Mouse (Mus musculus): ENCODE results near the gene Clstn1.

Gene Clstn1

GRCm38 (mm10) chr4:149661967-149662589 is 75.8 kb downstream of the Clstn1 start:
- CTCF ChIA-PET: interaction anchor here in 1 of 4 experiments (1.3 to 2.2 kb wide), 2 partner anchors 8 to 11 kb away, joined by 3 to 6 read pairs; no protein-coding TSS in a partner anchor

GRCm38 (mm10) chr4:149663849-149664503 is 77.7 kb downstream of the Clstn1 start:
- POLR2A ChIA-PET: interaction anchor here (0.6 to 1.5 kb wide), 6 partner anchors 13 to 321 kb away, joined by 3 to 7 read pairs (median 4); no protein-coding TSS in a partner anchor

More at GRCm38 (mm10) chr4:149661967-149662589, 75.8 kb downstream of the Clstn1 start:
- POLR2A ChIA-PET: interaction anchor here in 1 of 4 experiments (1.7 kb wide), 1 partner anchor 9 kb away, joined by 5 read pairs; no protein-coding TSS in a partner anchor

GRCm38 (mm10) chr4:149665016-149665691 is 78.9 kb downstream of the Clstn1 start:
- ChIA-PET POLR2A (interaction anchor here (0.6 to 1.5 kb wide), 5 partner anchors 38 to 384 kb away, joined by 3 to 6 read pairs (median 3); no protein-coding TSS in a partner anchor), CTCF (interaction anchor here in 1 of 4 experiments (0.7 to 1.9 kb wide), 2 partner anchors 11 to 494 kb away, joined by 3 to 6 read pairs; no protein-coding TSS in a partner anchor)

More at GRCm38 (mm10) chr4:149663849-149664503, 77.7 kb downstream of the Clstn1 start:
- CTCF ChIA-PET: interaction anchor here in 1 of 4 experiments (0.9 to 2.2 kb wide), 3 partner anchors 10 to 25 kb away, joined by 3 to 6 read pairs (median 6); no protein-coding TSS in a partner anchor

- ChIA-PET POLR2A (interaction anchor here in 2 of 4 experiments (0.6 to 1.5 kb wide), 3 partner anchors 37 to 384 kb away, joined by 3 to 6 read pairs (median 3); no protein-coding TSS in a partner anchor), CTCF (no interaction called here)
These were observed 79.4 kb downstream of the Clstn1 start for GRCm38 (mm10) chr4:149665692-149666090.

- POLR2A ChIA-PET: interaction anchor here in 3 of 4 experiments (0.6 to 1.7 kb wide), 8 partner anchors 9 to 128 kb away, joined by 3 to 7 read pairs (median 3); no protein-coding TSS in a partner anchor
These were observed 84.9 kb downstream of the Clstn1 start for GRCm38 (mm10) chr4:149671175-149671574.

GRCm38 (mm10) chr4:149672747-149673146 is 86.5 kb downstream of the Clstn1 start:
- POLR2A ChIA-PET: interaction anchor here in 2 of 4 experiments (1.3 to 2.4 kb wide), 3 partner anchors 13 to 65 kb away, joined by 3 to 10 read pairs (median 4); no protein-coding TSS in a partner anchor
- CTCF ChIA-PET: interaction anchor here in 3 of 4 experiments (0.6 to 2.2 kb wide), 6 partner anchors 18 to 214 kb away, joined by 3 to 10 read pairs (median 4); no protein-coding TSS in a partner anchor

More at GRCm38 (mm10) chr4:149671175-149671574, 84.9 kb downstream of the Clstn1 start:
- CTCF ChIA-PET: interaction anchor here in 3 of 4 experiments (0.5 to 2.2 kb wide), 9 partner anchors 17 to 1100 kb away, joined by 3 to 10 read pairs (median 3); no protein-coding TSS in a partner anchor

- POLR2A ChIA-PET: interaction anchor here in 2 of 4 experiments (0.7 to 1.3 kb wide), 4 partner anchors 15 to 90 kb away, joined by 3 to 13 read pairs (median 4); partner anchors contain the start of gene Pik3cd (in 1 of the 2)
These were observed 88.6 kb downstream of the Clstn1 start for GRCm38 (mm10) chr4:149674814-149675377.

GRCm38 (mm10) chr4:149675378-149676261 is 89.4 kb downstream of the Clstn1 start:
- CTCF ChIA-PET: interaction anchor here in 2 of 4 experiments (0.7 to 1.6 kb wide), 3 partner anchors 15 to 166 kb away, joined by 3 to 5 read pairs (median 3); no protein-coding TSS in a partner anchor
- POLR2A ChIA-PET: interaction anchor here in 2 of 4 experiments (0.7 to 1.3 kb wide), 4 partner anchors 16 to 89 kb away, joined by 3 to 13 read pairs (median 4); partner anchors contain the start of gene Pik3cd (in 1 of the 2)

More at GRCm38 (mm10) chr4:149674814-149675377, 88.6 kb downstream of the Clstn1 start:
- CTCF ChIA-PET: interaction anchor here in 2 of 4 experiments (0.5 to 1.6 kb wide), 4 partner anchors 15 to 507 kb away, joined by 3 to 5 read pairs (median 3); no protein-coding TSS in a partner anchor

- ChIA-PET CTCF (interaction anchor here in 2 of 4 experiments (0.6 to 1.3 kb wide), 5 partner anchors 23 to 997 kb away, joined by 3 to 8 read pairs (median 4); no protein-coding TSS in a partner anchor), POLR2A (interaction anchor here in 1 of 4 experiments (1.6 kb wide), 1 partner anchor 12 kb away, joined by 5 read pairs; no protein-coding TSS in a partner anchor)
These were observed 91.7 kb downstream of the Clstn1 start for GRCm38 (mm10) chr4:149678006-149678405.

- CTCF ChIA-PET: interaction anchor here in 1 of 4 experiments (1.3 kb wide), 1 partner anchor 25 kb away, joined by 4 read pairs; no protein-coding TSS in a partner anchor
- POLR2A ChIA-PET: interaction anchor here in 1 of 4 experiments (1.4 to 1.9 kb wide), 3 partner anchors 11 to 28 kb away, joined by 3 to 6 read pairs (median 5); no protein-coding TSS in a partner anchor
These were observed 92.9 kb downstream of the Clstn1 start for GRCm38 (mm10) chr4:149679056-149679770.

- POLR2A ChIA-PET: interaction anchor here (0.5 to 2.9 kb wide), 19 partner anchors 8 to 647 kb away, joined by 3 to 9 read pairs (median 4); no protein-coding TSS in a partner anchor
- CTCF ChIA-PET: interaction anchor here (0.6 to 2.5 kb wide), 19 partner anchors 14 to 487 kb away, joined by 3 to 12 read pairs (median 3); no protein-coding TSS in a partner anchor
These were observed 97.6 kb downstream of the Clstn1 start for GRCm38 (mm10) chr4:149683875-149684274.

- POLR2A ChIA-PET: interaction anchor here (0.6 to 2.9 kb wide), 6 partner anchors 11 to 202 kb away, joined by 3 to 9 read pairs (median 6); no protein-coding TSS in a partner anchor
- CTCF ChIA-PET: interaction anchor here (0.5 to 1.9 kb wide), 10 partner anchors 13 to 525 kb away, joined by 3 to 8 read pairs (median 3); partner anchors contain the start of gene Car6 (in 1 of the 4)
These were observed 98.8 kb downstream of the Clstn1 start for GRCm38 (mm10) chr4:149684841-149685623.

- ChIA-PET POLR2A (interaction anchor here (0.6 to 2.5 kb wide), 6 partner anchors 9 to 48 kb away, joined by 3 to 12 read pairs (median 4); partner anchors contain the start of gene Pik3cd (in 1 of the 4)), CTCF (interaction anchor here in 3 of 4 experiments (0.6 to 1.2 kb wide), 8 partner anchors 9 to 371 kb away, joined by 3 to 6 read pairs (median 3); no protein-coding TSS in a partner anchor)
These were observed 102.6 kb downstream of the Clstn1 start for GRCm38 (mm10) chr4:149688861-149689260.
